Mouse (Mus musculus): Measurements from ENCODE around the gene Zfp580.

DNA sequence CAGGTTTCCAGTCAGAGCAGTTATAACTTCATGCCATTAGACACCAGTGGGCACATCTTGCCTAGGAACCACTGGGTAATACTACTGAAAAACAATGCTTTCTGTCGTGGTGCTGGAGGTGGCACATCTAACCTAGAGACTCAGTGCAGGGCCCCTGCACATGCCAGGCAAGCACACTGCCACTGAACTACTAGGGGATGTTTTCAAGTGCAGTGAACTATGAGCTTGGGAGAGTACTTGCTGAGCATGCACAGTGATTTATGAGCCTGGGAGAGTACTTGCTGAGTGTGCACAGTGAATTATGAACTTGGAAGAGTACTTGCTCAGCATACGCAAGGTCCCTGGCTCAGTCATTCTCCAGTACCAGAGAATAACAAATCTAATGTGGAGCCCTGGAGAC is 51.2 kb downstream of the Zfp580 start:
- TF ChIP-seq EP300 (optimal IDR thresholded peaks at IDR 0.05), result no peak
- no peak for TF ChIP-seq CTCF (IDR thresholded peaks at IDR 0.05; ENCODE audit: low read depth)
